Mouse (Mus musculus): ENCODE measurements at regions not wholly inside any gene's neighbourhood (a gene's known extent, or its start where the extent isn't known, plus 50 kb on each side); places are given as distances from the start of the nearest gene placed in this dataset.
"Not testable (repeated sequence)": the region's sequence is repeated elsewhere in the genome, so short reads cannot be mapped to it uniquely, and the experiment has no call there.

DNA sequence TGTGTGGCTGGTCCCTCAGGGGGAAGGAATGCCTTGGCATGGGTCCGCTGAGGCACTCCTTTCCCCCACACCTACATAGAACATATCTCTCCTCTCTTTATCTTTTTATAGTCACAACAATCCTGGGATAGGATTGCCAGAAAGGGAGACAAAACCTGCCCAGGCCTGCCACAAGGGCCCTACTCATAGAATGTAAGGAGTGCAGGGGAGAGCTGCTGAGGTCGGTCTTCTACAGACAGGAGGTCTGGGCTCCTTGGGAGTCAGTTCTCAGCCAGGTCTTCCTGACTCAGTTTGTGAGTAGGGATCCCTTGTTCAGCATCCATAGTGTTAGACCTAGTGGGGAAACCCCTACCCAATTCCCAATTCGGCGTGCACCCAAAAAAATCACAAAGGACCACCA, 70.8 kb upstream of the Cpsf6 start:
- H3K4me1 ChIP-seq: no peaks in the 10 kb centered on the region
- ATAC-seq (ENCODE audit: insufficient number of reproducible peaks, low FRiP score, low TSS enrichment, low read depth): no peak

DNA sequence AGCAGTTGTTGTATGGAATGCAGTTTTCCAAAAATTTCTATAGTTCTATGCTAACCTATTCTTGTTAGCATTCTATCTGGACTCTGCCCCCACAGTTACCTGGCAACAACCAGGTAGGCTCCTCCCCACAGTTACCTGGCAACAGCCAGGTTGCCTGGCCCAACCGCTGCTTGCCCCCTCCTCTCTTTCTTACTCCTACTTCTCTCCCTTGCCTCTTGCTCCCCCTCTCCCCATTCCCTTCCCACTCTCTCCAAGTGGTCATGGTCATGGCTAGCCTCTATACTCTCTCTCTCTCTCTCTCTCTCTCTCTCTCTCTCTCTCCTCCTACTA, 70.4 kb upstream of the Cpsf6 start:
- Histone ChIP-seq H3K27me3 (no peaks in the 10 kb centered on the region), H3K4me1 (no peaks in the 10 kb centered on the region), H3K9me3 (no peaks in the 10 kb centered on the region), H3K36me3 (no peaks in the 10 kb centered on the region), H3K9ac (no peak overlapping the region), H3K4me3 (no peak overlapping the region), H3K4me2 (no peak overlapping the region), H3K27ac (no peak overlapping the region)
- no peak for ATAC-seq (ENCODE audit: insufficient number of reproducible peaks, low FRiP score, low TSS enrichment, low read depth)
- WGBS: 93% methylated on average over 1 of the region's 1 CpGs

More for the DNA sequence above, 70.8 kb upstream of the Cpsf6 start:
- WGBS: 87% methylated on average over 4 of the region's 4 CpGs
- no peak overlapping the region for H3K4me2 ChIP-seq
- no peaks in the 10 kb centered on the region for H3K9me3 ChIP-seq
- no peaks in the 10 kb centered on the region for H3K36me3 ChIP-seq
- H3K4me3 ChIP-seq: no peak overlapping the region
- H3K27me3 ChIP-seq: no peaks in the 10 kb centered on the region
- H3K27ac ChIP-seq: no peak overlapping the region
- no peak overlapping the region for H3K9ac ChIP-seq

DNA sequence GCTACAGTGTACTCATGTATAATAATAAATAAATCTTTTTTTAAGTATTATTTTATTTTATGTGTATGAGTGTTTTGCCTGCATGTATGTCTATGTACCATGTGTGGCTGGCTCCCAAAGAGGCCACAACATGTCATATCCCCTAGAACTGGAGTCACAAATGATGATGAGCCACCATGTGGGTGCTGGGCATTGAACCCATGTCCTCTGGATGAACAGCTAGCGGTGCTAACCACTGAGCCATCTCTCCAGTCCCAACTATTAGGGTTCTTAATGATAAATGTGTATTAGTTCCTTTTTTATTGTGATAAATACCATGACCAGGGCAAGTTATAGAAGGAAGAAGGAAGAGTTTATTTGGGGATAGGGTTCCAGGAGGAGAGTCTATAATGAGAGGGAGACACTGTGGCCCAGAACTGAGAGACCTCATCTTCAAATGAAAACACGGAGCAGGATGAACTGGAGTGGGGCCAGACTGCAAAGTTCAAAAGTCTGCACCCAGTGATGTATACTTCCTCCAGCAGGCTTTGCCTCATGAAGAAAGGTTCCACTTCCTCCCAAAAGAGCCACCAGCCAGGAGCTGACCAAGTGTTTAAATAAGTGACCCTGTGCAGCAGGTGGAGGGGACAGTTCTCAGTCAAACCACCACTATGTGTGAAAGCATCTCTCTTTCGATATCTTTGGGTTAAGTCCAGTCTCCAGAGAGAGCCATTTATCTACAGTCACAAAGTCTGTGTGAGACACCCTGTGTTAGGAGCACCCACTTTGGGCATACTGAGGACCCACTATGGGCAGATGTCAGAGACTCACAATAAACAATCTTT, 69.8 kb upstream of the Cpsf6 start:
- 82% methylated on average over 3 of the region's 3 CpGs for WGBS
- ATAC-seq (ENCODE audit: insufficient number of reproducible peaks, low FRiP score, low TSS enrichment, low read depth): no peak

DNA sequence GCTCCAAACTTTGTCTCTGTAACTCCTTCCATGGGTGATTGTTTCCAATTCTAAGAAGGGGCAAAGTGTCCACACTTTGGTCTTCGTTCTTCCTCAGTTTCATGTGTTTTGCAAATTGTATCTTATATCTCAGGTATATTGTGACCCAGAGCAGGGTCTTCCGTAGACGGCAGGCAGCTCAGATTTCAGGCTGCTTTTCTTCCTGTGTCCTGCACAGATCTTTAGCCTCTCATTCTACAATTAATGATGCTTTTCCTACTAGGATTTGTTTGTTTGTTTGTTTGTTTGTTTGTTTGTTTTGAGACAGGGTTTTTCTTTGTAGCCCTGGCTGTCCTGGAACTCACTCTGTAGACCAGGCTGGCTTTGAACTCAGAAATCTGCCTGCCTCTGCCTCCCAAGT, 69.0 kb upstream of the Cpsf6 start:
- not testable (repeated sequence) for H3K27ac ChIP-seq; H3K4me3 ChIP-seq; H3K36me3 ChIP-seq; H3K4me2 ChIP-seq; ATAC-seq (ENCODE audit: insufficient number of reproducible peaks, low FRiP score, low TSS enrichment, low read depth); H3K9ac ChIP-seq; H3K9me3 ChIP-seq; H3K27me3 ChIP-seq; H3K4me1 ChIP-seq
- WGBS: 86% methylated on average over 3 of the region's 3 CpGs

More for the DNA sequence above, 69.8 kb upstream of the Cpsf6 start:
- H3K9me3 ChIP-seq: no peaks in the 10 kb centered on the region
- no peak overlapping the region for H3K4me2 ChIP-seq
- no peak overlapping the region for H3K27ac ChIP-seq
- no peaks in the 10 kb centered on the region for H3K36me3 ChIP-seq
- no peak overlapping the region for H3K9ac ChIP-seq
- H3K27me3 ChIP-seq: no peaks in the 10 kb centered on the region
- H3K4me1 ChIP-seq: no peaks in the 10 kb centered on the region
- no peak overlapping the region for H3K4me3 ChIP-seq

DNA sequence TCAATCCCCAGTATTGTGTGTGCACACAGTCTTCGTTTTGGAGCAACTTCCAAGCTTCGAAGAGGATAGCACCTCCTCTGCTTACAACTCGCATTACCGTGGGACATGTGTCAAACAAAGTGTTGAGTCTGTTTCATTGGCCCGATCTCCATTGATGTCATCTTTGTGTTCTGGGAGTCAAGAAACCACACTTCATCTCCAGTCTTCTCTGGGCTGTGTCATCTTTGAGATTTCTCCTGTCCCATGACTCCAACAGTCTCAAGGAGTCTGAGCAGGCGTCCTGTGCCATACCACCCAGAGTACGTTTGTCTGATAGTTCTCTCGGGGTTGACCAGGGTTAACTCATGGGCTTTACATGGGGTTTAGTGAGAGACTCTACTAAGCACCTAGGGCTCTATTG, 67.8 kb upstream of the Cpsf6 start:
- Histone ChIP-seq H3K27ac (no peak overlapping the region), H3K4me1 (no peaks in the 10 kb centered on the region), H3K27me3 (no peaks in the 10 kb centered on the region), H3K4me3 (no peak overlapping the region), H3K9me3 (no peaks in the 10 kb centered on the region), H3K4me2 (no peak overlapping the region), H3K36me3 (no peaks in the 10 kb centered on the region), H3K9ac (no peak overlapping the region)
- 89% methylated on average over 8 of the region's 8 CpGs for whole genome bisulfite sequencing
- no peak for ATAC-seq (ENCODE audit: insufficient number of reproducible peaks, low FRiP score, low TSS enrichment, low read depth)

DNA sequence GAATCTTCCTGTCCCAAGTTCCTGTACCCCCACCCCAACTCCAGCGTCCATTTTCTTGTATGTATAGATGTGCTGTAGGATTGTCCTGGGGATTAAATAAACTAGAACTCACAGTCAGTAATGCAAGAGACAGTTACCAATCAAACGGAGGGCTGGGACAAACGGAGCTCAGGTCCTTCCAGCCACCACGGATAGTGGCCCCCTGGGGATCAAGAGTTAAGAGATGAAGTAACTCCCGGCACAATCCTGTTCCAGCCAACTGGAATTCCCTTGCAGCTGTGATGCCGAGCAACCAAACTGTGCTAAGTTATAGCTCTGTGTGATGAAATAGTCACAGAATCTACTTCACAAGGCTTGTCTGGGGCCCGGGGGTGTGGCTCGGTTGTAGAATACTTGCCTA, 67.4 kb upstream of the Cpsf6 start:
- no peak overlapping the region for H3K4me2 ChIP-seq
- no peak overlapping the region for H3K4me3 ChIP-seq
- no peak overlapping the region for H3K9ac ChIP-seq
- no peaks in the 10 kb centered on the region for H3K27me3 ChIP-seq
- no peak overlapping the region for H3K27ac ChIP-seq
- H3K9me3 ChIP-seq: no peaks in the 10 kb centered on the region
- no peaks in the 10 kb centered on the region for H3K36me3 ChIP-seq
- H3K4me1 ChIP-seq: no peaks in the 10 kb centered on the region
- ATAC-seq (ENCODE audit: insufficient number of reproducible peaks, low FRiP score, low TSS enrichment, low read depth): no peak
- 69% methylated on average over 8 of the region's 8 CpGs for WGBS

DNA sequence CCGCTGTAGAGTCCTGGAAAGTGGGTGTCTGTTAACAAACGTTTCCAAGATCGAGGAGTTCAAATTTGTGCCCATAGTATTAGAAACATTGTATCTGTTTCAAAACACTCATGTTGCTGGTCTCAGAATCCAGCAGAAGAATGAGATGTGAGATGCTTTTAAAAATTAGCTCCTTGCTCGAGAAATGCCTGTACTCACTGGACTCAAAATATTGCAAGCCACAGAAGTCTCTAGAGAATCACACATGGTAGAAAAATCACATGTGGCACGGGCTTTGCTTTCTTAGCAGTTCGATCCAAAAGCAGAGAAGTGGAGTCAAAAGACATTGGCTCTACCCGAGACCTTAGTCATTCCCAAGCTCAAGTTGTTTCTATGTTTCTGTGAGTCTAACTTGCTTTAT, 67.0 kb upstream of the Cpsf6 start:
- H3K36me3 ChIP-seq: no peaks in the 10 kb centered on the region
- no peaks in the 10 kb centered on the region for H3K27me3 ChIP-seq
- 76% methylated on average over 7 of the region's 7 CpGs for WGBS
- no peak for ATAC-seq (ENCODE audit: insufficient number of reproducible peaks, low FRiP score, low TSS enrichment, low read depth)
- H3K4me3 ChIP-seq: no peak overlapping the region
- no peaks in the 10 kb centered on the region for H3K9me3 ChIP-seq
- H3K27ac ChIP-seq: no peak overlapping the region
- no peak overlapping the region for H3K4me2 ChIP-seq
- H3K4me1 ChIP-seq: no peaks in the 10 kb centered on the region
- no peak overlapping the region for H3K9ac ChIP-seq

DNA sequence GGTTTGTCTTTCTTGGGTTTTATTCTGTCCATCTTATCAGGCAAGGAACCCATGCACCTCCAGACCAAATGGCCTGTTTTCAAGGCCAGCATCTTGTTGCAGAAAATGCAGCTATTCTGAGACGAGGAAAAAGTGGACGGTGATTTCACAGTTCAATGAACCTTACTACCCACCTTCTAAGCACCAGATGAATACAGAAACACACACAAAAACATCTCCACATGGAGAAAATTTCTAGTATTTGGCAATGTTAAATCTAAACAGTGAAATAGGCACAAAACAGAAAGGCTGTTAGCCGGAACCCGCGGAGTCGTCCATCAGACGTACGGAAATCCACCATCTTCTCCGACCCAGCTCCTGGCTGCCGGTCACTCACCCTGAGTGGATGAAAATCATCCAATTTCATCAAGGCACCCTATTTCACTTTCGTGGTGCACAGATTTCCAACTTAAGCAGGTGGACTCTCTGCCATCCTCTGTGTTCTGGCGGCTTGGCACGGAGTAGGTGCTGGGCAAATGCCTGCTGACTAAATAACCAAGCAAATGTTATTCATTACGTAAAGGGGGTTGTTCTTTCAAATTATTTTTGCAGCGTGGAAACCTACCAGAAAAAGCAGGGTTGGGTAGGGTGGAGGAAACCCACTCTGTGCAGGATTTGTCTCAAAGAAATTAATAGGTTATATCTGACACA, 66.1 kb upstream of the Cpsf6 start:
- H3K9ac ChIP-seq: no peak overlapping the region
- H3K4me2 ChIP-seq: no peak overlapping the region
- no peak overlapping the region for H3K27ac ChIP-seq
- WGBS: 78% methylated on average over 15 of the region's 15 CpGs
- no peaks in the 10 kb centered on the region for H3K4me1 ChIP-seq
- no peaks in the 10 kb centered on the region for H3K9me3 ChIP-seq
- H3K36me3 ChIP-seq: no peaks in the 10 kb centered on the region
- H3K4me3 ChIP-seq: no peak overlapping the region
- H3K27me3 ChIP-seq: no peaks in the 10 kb centered on the region
- no peak for ATAC-seq (ENCODE audit: insufficient number of reproducible peaks, low FRiP score, low TSS enrichment, low read depth)

DNA sequence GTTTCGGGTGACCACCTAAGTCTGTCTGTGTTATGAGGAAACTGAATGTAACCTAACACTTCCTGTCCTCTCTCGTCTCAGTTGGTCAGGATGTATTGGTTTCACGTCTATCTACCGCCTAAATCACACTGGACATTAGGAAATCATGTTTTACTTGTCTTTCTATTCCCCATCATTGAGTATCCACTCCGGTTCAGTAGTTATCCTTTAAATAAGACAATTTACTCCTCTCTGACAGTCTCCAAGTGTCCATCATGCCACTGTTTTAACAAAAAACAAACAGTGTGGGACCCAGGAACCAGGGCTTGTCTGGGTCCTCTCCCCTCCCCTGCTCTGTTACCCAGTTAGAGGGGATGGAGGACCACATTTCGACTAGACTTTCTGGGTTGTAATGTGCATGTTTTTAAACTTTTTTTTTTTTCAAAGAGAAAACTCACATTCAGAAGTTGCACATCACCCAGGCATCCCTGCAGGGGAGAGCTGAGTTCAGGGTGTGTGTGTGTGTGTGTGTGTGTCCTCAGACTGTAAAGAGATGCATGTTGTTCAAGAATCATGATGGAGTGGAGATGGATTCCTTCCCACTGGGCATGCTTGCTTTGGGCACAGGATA, 65.5 kb upstream of the Cpsf6 start:
- no peaks in the 10 kb centered on the region for H3K36me3 ChIP-seq
- H3K27ac ChIP-seq: no peak overlapping the region
- H3K4me3 ChIP-seq: no peak overlapping the region
- no peaks in the 10 kb centered on the region for H3K27me3 ChIP-seq
- 50% methylated on average over 6 of the region's 6 CpGs for WGBS
- no peak for ATAC-seq (ENCODE audit: insufficient number of reproducible peaks, low FRiP score, low TSS enrichment, low read depth)
- H3K4me1 ChIP-seq: no peaks in the 10 kb centered on the region
- no peak overlapping the region for H3K9ac ChIP-seq
- no peaks in the 10 kb centered on the region for H3K9me3 ChIP-seq
- no peak overlapping the region for H3K4me2 ChIP-seq

DNA sequence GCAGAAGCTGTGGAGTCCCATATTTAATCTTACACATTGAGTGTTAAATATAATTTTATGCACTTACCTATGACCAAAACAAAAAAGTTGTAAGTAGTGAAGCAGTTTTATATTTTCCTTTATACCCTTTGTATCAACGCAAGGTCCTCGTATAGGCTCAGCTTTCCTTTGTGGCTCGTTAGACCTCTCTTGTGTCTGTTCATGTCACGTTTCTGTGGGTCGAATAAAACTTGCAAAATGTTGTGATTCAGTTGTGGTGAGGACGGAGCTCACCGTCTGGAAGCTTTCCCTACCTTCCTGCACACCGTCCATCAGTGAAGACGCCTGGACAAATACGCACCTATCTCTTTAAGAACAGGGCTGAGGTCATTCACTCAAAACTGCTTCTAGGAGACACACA, 64.9 kb upstream of the Cpsf6 start:
- H3K4me3 ChIP-seq: no peak overlapping the region
- H3K9me3 ChIP-seq: no peaks in the 10 kb centered on the region
- WGBS: 72% methylated on average over 10 of the region's 10 CpGs
- no peak overlapping the region for H3K4me2 ChIP-seq
- no peaks in the 10 kb centered on the region for H3K4me1 ChIP-seq
- H3K9ac ChIP-seq: no peak overlapping the region
- no peak for ATAC-seq (ENCODE audit: insufficient number of reproducible peaks, low FRiP score, low TSS enrichment, low read depth)
- no peak overlapping the region for H3K27ac ChIP-seq
- no peaks in the 10 kb centered on the region for H3K36me3 ChIP-seq
- H3K27me3 ChIP-seq: no peaks in the 10 kb centered on the region

DNA sequence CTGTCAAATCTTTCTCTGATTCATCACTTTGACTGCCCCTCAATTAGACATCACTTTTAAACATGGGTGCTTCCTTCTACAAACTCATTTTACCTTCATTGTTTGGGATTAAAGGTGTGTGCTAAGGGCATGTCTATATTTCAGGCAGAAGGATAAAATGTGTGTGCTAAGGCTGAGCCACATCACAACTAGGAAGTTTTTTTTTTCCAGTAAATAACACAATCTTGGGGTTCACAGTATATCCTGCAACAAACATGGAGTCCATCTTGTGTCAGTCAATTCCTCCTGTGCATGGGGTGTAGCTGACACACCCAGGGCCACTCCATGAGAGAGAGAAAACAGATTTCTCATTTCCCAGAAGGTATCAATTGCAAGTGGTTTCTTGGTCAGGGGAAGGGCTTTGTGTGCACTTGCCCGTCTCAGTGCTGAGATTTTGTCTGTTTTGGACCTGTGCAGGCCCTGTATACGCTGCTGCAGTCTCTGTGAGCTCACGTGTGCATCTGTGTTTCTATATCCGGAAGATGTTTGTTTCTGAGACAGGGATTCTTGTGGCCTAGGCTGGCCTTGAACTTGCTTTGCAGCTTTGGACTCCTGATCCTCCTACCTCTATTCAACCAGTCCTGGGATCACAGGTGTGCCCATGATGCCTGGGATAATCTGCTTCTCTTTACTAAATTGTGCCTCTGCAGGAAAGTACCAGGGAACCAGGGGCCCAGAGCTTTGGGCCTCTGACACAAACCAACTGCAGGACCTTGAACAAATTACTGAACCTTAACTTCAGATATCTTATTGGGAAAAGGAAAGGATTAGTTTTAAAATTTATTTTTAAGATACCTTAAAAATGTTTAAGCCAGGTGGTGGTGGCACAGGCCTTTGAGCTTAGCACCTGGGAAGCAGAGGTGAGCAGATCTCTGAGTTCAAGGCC, 63.9 kb upstream of the Cpsf6 start:
- 89% methylated on average over 4 of the region's 4 CpGs for WGBS

More for the DNA sequence above, 63.9 kb upstream of the Cpsf6 start:
- no peak overlapping the region for H3K9ac ChIP-seq
- no peaks in the 10 kb centered on the region for H3K36me3 ChIP-seq
- no peaks in the 10 kb centered on the region for H3K4me1 ChIP-seq
- H3K27ac ChIP-seq: no peak overlapping the region
- H3K9me3 ChIP-seq: no peaks in the 10 kb centered on the region
- no peak overlapping the region for H3K4me3 ChIP-seq
- no peak overlapping the region for H3K4me2 ChIP-seq
- no peaks in the 10 kb centered on the region for H3K27me3 ChIP-seq
- ATAC-seq (ENCODE audit: insufficient number of reproducible peaks, low FRiP score, low TSS enrichment, low read depth): no peak
